Mouse (Mus musculus) embryonic facial prominence, embryonic 11.5 days (tissue): Measurements from ENCODE around the gene Rab5if. TPM values are rescaled to one million over a fixed set of nuclear protein-coding genes. Genes with fewer than 3 reads are reported as not detected.

ENCODE experiments used
- polyA plus RNA-seq: library from polyadenylated mRNA; unstranded; fragments of >200 nt; fragmentation: Nextera tagmentation; extraction: Ambion mirVana; gene quantifications from 2 replicates; pipeline ENCODE4 v1.2.1, GENCODE M21; 2014

Gene Rab5if
- polyA plus RNA-seq, 1 experiment from 2014 or later = 217 TPM

Other genes starting within 250 kb of the Rab5if start
- gene Dlgap4, start 249.4 kb upstream of the Rab5if start, polyA plus RNA-seq = 119 and 131 TPM in 2 replicates
- gene Myl9, start 87.7 kb upstream of the Rab5if start, polyA plus RNA-seq = 128 and 151 TPM in 2 replicates
- gene Tgif2, start 23.1 kb upstream of the Rab5if start, polyA plus RNA-seq = 91.0 and 97.6 TPM in 2 replicates
- 4.3 and 5.5 TPM in 2 replicates for gene 4930518I15Rik, start 5.2 kb upstream of the Rab5if start, polyA plus RNA-seq
- 0.46 and 0.48 TPM in 2 replicates for gene Sla2, start 24.1 kb downstream of the Rab5if start, polyA plus RNA-seq
- 42.2 and 49.8 TPM in 2 replicates for gene Ndrg3, start 128.9 kb downstream of the Rab5if start, polyA plus RNA-seq
- 56.5 and 63.5 TPM in 2 replicates for gene Dsn1, start 144.0 kb downstream of the Rab5if start, polyA plus RNA-seq
- 5.4 and 5.6 TPM in 2 replicates for gene Soga1, start 216.1 kb downstream of the Rab5if start, polyA plus RNA-seq
- not detected in 2 replicates for gene Tldc2, start 223.9 kb downstream of the Rab5if start, polyA plus RNA-seq